In genomic region chr12:17484448-17484847, GRCm38 (mm10) we compare ENCODE assay signal across 10 mouse cellular contexts.
A peak's percentile ranks its signal among the peaks of the same experiment; 100 is the strongest.
DNase-seq lines count a peak whose midpoint lies in the region; ATAC-seq and TF ChIP-seq lines count a peak whose summit lies in the region.
"Had no signal": no experiment of that assay in that cellular context is flagged by ENCODE, and none has a peak within 500 bp of the region (broad histone marks: within the 10 kb centered on the region; RNA-seq: fewer than 3 reads in every experiment).

No protein-coding gene starts in this region.

- peak; percentile 39 for DNase-seq in liver
- no peak for DNase-seq in liver, postnatal 0 days
- peak; percentile 75 for DNase-seq in adrenal gland, adult 8-10 months
- DNase-seq in gastrocnemius, adult 2 months: peak; percentile 75
- DNase-seq in kidney, adult 9 months: peak; percentile 73
- DNase-seq in right cerebral cortex, adult 18-20 months: no peak
- DNase-seq in urinary bladder, postnatal 36 days (ENCODE audit: low spot score in 2 of 2): no peak
- DNase-seq: left cerebral cortex, postnatal 4 days had no signal

- no peak for ATAC-seq in liver, postnatal 0 days
- no peak for ATAC-seq in hindbrain, embryonic 13.5 days (ENCODE audit: low FRiP score)
- ATAC-seq: intestine, postnatal 0 days had no signal

- H3K27me3 ChIP-seq in liver, postnatal 0 days (ENCODE audit: insufficient read depth, low read length): no peaks in the 10 kb centered on the region
- H3K27me3 ChIP-seq in hindbrain, embryonic 13.5 days: no peaks in the 10 kb centered on the region

- H3K36me3 ChIP-seq in liver, postnatal 0 days (replicated peaks; ENCODE audit: insufficient read depth, low read length): no peaks in the 10 kb centered on the region
- H3K36me3 ChIP-seq in hindbrain, embryonic 13.5 days: no peaks in the 10 kb centered on the region

- H3K9ac ChIP-seq in liver, postnatal 0 days (replicated peaks): no peak overlapping the region
- no peak overlapping the region for H3K9ac ChIP-seq in hindbrain, embryonic 13.5 days

- H3K4me1 ChIP-seq in liver, postnatal 0 days (ENCODE audit: insufficient read depth): peaks cover 7% of the 10 kb centered on the region
- peaks cover 8% of the 10 kb centered on the region; the same call in 1 of the 2 replicates for H3K4me1 ChIP-seq in hindbrain, embryonic 13.5 days (replicated peaks)

- H3K4me2 ChIP-seq in liver, postnatal 0 days (ENCODE audit: low read depth, low read length): no peak overlapping the region
- no peak overlapping the region for H3K4me2 ChIP-seq in hindbrain, embryonic 13.5 days

- H3K4me3 ChIP-seq in liver, postnatal 0 days (ENCODE audit: low read depth, low read length): no peak overlapping the region
- H3K4me3 ChIP-seq in gastrocnemius, adult 2 months: no peak overlapping the region
- H3K4me3 ChIP-seq in hindbrain, embryonic 13.5 days: no peak overlapping the region

- no peaks in the 10 kb centered on the region for H3K9me3 ChIP-seq in liver, postnatal 0 days (ENCODE audit: low read length)
- H3K9me3 ChIP-seq in hindbrain, embryonic 13.5 days: no peaks in the 10 kb centered on the region

- H3K27ac ChIP-seq in liver, postnatal 0 days (ENCODE audit: low read depth): no peak overlapping the region
- peak overlapping the region; percentile 83 for H3K27ac ChIP-seq in gastrocnemius, adult 2 months
- H3K27ac ChIP-seq in hindbrain, embryonic 13.5 days: no peak overlapping the region

- 52% methylated on average over 9 of the region's 9 CpGs for WGBS in liver, postnatal 0 days (ENCODE audit: insufficient replicate concordance)
- 84% methylated on average over 9 of the region's 9 CpGs for WGBS in hindbrain, embryonic 13.5 days

- TF ChIP-seq CTCF in liver, postnatal 0 days (IDR thresholded peaks at IDR 0.05; ENCODE audit: low read depth): no peak
- TF ChIP-seq CTCF in gastrocnemius, adult 2 months (IDR thresholded peaks at IDR 0.05): no peak

- intact Hi-C loops in gastrocnemius, adult 2 months (cut with DNase I): loop anchor here (2.0 kb wide), 1 partner anchor 60 kb away; the partner anchor contains the start of gene Odc1

- no peak for TF ChIP-seq EP300 in liver, postnatal 0 days (IDR thresholded peaks at IDR 0.05; ENCODE audit: low read depth)

Comparison
In these comparisons a context has a peak if more than half of its experiments do, and no peak if none do; other contexts are left out.
1. DNase-seq: peak in liver (single experiment), adrenal gland, adult 8-10 months (single experiment), gastrocnemius, adult 2 months (single experiment) and kidney, adult 9 months (single experiment); none in liver, postnatal 0 days (single experiment), right cerebral cortex, adult 18-20 months (single experiment) and urinary bladder, postnatal 36 days (0 of 2).